Mouse (Mus musculus) cerebellum, postnatal 14 days (tissue): Measurements from ENCODE around the gene Mrpl12.

Experiments used
- DNase-seq, 2 experiments: peaks; one replicate each; pipeline ENCODE4 v3.0.0; 2021; ENCODE audit warnings: mixed read lengths in 2 of 2

Mrpl12 gene

GRCm38 (mm10) chr11:120483448-120483934 lies 922 bp upstream of the Mrpl12 start:
- no peak for DNase-seq

DNA sequence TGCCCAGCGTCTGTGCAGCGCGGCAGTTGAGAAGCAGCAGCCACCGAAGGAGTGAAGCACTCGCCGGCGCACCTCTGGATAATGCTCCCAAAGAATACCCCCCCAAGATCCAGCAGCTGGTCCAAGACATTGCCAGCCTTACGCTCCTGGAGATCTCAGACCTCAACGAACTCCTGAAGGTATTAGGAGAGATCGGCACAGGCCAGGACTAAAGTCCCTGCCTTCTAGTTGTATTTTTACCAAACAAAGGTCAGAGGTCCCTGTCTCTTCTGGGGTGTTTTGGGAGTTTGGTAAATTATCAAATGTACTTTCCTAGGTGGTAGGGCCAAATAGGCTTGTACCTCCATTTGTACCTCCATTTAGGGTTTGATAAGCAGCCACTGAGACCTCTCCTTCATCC lies 838 bp downstream of the Mrpl12 start:
- no peak for DNase-seq

DNA sequence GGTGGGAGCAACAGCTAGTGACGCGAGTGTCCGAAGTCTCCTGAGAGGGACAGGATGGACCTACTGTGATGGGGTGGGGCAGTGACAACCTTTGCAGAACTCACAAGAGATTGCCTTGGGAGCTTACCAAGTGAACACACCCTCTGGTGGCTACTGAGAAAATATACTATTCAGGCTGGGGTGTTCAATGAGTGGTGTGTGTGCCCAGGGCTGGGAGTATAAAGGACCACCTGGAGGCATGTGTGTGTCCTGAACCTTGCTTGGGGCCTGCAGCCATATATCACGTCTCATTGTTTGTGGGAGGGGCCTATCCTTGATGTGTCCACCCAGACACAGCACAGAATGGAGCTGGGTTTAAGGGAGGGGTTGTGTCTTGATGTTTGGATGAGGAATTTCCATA lies 4.1 kb downstream of the Mrpl12 start:
- DNase-seq, result no peak

GRCm38 (mm10) chr11:120489054-120489761 lies 4.8 kb downstream of the Mrpl12 start:
- DNase-seq, result peak; percentile 77 to 83

DNA sequence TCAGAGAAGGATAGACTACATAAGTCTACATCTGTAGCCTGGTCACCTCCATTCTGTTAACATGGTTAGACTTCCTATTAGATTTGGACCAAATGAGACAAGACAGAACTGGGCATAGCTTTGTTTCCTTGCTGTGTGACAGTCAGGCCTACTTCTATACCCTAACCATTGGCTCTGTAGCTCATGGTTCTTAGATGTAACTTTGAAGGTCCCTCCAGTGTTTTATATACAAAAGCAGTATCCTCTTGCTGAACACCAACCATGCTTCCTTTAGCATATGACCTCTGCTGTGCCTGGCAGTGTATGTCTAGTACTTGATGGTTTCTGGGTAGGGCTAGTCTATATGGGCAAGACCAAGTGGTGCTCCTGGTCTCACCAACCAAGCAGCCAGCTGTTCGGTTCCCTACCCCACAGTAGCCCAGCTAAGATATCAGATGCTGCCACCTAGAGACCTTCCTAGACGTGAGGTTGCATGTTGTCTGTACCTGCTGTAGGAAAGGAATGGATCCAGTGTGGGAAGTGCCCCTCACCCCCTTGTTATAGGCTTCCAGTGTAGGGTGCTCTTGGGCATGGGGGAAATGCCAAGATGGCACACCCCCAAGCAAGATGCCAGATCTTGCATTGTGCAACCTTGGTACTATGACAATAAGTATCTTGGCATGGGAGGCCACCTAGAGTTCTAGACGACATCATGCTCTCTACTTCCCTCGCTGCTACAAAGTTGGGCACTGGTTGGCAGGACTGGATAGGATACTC lies 6.1 kb downstream of the Mrpl12 start:
- DNase-seq, result no peak

GRCm38 (mm10) chr11:120491317-120492023 lies 7.1 kb downstream of the Mrpl12 start, which contains the start of gene Slc25a10:
Slc25a10 (plus strand) TSS chr11:120491840.
- peak; percentile 88 to 89 for DNase-seq

- DNase-seq, result no peak
Observed at GRCm38 (mm10) chr11:120492024-120492877, 7.8 kb downstream of the Mrpl12 start.

DNA sequence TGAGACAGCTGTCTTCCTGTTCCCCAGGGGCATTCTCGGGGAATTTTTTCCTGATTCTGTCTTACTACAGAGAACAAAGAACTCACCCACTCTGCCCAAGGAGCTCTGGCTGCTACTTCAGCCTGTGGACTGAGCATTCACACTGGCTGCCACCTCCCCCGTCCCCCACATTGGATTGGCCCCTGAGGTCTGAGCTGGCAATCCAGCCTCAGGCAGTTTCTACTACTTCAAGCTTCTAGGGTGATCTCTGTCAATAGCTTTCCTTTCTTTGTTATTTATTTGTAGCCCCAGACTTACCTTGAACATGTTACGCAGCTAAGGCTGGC lies 8.4 kb downstream of the Mrpl12 start:
- no peak for DNase-seq

GRCm38 (mm10) chr11:120493351-120493750 lies 8.9 kb downstream of the Mrpl12 start:
- no peak for DNase-seq

DNA sequence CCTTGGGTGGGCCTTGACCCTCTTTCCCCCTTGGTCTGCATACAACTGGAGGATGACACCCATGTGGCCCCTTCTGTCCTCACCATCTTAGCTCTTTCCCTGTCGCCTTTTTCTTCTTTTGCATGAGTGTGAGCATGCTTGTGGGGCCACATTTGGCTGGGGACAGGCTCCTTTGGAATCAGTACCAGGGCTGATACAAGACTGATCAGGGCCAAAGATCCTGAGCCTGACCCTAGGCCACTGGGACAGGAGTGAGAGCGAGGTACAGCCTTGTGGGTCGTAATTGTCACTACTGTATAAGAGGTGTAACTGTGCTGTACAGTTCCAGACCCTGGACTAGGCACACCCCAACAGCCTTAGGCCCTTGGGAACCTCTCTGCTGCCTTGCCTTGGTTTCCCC lies 9.5 kb downstream of the Mrpl12 start:
- DNase-seq, result no peak

DNA sequence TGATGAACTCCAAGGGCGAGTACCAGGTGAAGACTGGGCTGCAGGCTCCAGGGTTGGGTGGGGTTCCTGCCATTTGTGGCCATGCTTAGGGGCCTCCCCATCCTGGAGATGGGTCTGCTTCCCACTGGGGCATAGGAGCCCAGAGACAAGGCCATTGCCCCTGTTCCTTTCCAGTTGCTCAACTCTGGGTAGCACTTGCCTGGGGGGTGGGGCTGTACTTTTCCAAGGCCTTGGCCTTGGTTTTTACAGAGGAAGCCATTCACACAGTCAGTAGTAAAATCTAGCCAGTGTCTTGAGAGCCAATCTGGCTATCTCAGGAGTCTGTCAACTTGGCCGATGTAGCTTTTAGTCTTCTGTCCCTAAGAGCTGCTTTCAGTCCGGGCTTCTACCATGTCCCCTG lies 13.0 kb downstream of the Mrpl12 start:
- DNase-seq, result no peak

DNA sequence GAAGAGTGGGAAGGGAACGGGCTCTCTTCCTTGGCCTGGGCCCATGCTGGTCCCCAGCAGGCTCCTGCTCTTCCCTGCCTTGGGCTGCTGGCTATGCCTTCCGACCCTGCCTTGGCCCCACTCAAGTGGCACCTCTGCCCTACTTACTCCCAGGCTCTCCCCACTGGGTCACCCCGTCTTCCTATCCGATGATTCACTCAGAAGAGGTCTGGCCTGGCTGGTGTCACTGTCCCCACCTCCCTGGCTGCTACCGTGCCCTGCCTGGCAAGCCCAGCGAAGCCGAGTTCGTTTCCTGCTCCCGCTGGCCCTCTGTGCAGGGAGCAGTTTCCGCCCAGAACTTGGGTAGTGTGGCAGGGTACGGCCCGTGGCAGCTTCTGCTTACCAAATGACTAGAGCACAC lies 13.8 kb downstream of the Mrpl12 start:
- DNase-seq, result no peak

GRCm38 (mm10) chr11:120498891-120499290 lies 14.5 kb downstream of the Mrpl12 start:
- DNase-seq, result no peak

DNA sequence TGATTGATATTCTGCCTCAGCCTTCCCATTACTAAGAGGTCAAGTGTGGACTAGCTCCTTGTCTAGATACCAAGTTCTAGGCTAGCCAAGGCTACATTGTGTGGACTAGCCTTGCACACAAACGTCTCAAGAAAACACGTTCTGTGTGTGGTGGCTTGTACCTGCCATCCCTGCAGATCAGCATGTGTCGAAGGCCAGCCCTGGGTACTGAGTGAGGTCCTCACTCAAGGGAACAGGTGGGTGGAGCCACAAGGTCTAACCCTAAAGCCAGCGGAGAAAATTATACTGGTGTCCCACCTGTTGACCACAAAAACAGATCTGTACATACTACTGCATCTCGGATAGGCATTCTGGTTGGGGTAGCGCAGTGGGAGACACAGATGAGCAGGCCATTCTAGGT lies 15.5 kb downstream of the Mrpl12 start:
- no peak for DNase-seq

DNA sequence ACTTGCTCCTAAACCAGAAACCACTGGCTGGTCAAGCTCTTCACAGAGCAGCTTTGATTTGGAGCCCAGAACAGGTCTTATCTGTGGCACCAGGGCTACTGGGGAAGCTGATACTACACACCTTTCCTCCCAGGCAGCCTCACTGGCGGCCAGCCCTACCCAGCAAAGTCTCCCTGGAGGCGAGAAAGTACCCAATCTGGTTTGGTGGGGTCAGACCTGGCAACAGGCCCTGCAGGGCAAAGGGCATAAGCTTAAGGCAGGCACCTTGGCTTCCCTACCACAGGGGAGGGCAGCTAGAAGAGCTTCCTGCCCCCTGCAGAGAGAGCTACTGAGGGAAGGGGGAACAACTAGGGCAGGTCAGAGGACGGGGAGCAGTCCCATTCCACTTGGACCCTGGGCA lies 15.9 kb downstream of the Mrpl12 start:
- DNase-seq, result no peak

DNA sequence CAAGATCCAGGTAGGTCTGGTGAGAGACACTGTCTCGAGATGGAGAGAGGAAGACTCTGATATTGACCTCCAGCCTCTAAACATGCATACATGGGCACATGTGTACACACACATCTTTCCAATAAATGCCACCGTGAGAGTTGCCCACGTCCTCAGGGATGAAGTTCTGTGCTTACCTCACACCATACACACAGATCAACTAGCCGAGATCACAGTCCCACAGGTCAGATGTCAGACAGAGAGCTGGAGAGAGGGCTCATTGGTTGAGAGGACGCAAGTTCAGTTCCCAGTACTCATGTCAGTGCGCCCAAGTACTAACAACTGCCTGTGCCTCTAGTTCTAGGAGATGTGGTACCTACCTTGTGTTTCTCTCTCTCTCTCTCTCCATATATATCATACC lies 16.6 kb downstream of the Mrpl12 start:
- no peak for DNase-seq

DNA sequence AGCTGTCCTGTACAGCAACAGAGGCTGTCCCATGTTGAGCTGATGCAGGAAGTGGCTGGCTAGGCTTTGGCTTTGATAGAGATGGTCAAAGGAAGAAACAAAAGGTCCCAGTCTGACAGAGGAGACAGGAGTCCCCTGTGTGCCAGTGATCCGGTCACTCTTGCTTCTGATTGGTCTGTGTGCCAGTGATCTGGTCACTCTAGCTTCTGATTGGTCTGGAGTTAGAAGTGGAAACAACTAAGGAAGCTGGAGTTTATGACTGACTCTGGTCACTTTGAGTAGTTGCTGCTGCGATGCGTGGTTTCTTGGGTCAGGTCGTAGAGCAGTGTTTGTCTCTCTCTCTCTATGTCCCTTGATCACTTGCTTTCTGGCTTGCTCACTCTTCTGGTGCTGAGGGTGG lies 17.3 kb downstream of the Mrpl12 start:
- no peak for DNase-seq

GRCm38 (mm10) chr11:120505661-120506060 lies 21.2 kb downstream of the Mrpl12 start:
- no peak for DNase-seq

DNA sequence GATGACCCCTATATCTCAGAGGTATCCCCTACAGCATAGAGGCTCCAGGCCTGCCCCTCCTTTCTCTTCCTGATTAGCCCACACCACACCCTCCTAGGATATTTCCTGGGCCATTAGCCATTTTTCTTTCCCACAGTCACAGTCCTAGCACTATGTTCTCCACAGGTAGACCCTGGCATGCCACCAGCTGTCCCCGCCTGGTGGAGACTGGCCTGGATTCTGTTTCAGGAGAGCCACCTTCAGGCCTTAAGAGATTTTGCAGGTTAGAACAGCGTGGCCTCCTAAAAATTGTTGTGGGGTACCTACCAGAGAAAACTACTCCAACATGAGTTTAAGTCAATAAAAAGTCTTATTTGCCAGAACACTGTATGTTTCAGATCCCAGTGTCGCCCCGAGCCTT lies 22.5 kb downstream of the Mrpl12 start:
- DNase-seq, result peak; percentile 79 to 89

GRCm38 (mm10) chr11:120507611-120508289 lies 23.3 kb downstream of the Mrpl12 start:
- no peak for DNase-seq

GRCm38 (mm10) chr11:120508290-120508870 lies 24.0 kb downstream of the Mrpl12 start:
- DNase-seq, result no peak

DNA sequence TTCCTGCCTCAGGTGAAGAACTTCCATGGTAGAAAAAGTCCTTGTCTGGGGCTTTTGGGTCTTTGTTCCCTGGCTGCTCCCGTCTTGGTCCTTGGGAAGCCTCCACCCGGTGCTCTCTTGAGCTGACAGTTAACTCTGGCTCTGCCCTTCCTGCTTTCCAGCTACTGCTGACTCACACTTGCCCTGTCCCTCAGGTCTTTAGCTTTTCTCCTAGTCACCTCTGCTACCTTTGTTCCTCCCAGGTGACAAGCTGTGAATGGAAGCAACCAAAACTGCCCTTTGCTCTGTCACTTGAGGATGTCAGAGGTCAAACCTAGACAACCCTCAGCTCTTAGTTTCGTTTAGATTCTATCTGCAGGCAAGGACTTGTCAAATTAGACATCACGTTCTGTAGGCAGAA lies 25.5 kb downstream of the Mrpl12 start:
- DNase-seq, result no peak
